ENCODE assay signal across 8 mouse cellular contexts in genomic region chr4:130662979-130663725, GRCm38 (mm10). TPM values are rescaled to one million over a fixed set of nuclear protein-coding genes. Genes with fewer than 3 reads are reported as not detected.
DNase-seq lines count a peak whose midpoint lies in the region; ATAC-seq and TF ChIP-seq lines count a peak whose summit lies in the region.

Gene Pum1, plus strand, starts transcription at chr4:130663321.

- peaks cover 2% of the 10 kb centered on the region; the same call in 1 of the 2 replicates for H3K4me1 ChIP-seq in cortical plate, adult 2 months (ENCODE audit: control insufficient read depth, insufficient read depth, low read length)

- TF ChIP-seq CTCF in cortical plate, adult 2 months (IDR thresholded peaks at IDR 0.05; ENCODE audit: extremely low read depth, insufficient read depth, low read length), result no peak

- TF ChIP-seq POLR2A in cortical plate, adult 2 months (IDR thresholded peaks at IDR 0.05; ENCODE audit: extremely low read depth, insufficient read depth, low read length), result peak; percentile 62; the same call in 1 of the 2 replicates

- peak within 1 kb of the TSS; percentile 76 for H3K4me3 ChIP-seq in cortical plate, adult 2 months (ENCODE audit: insufficient read depth, low read length)

- peak within 1 kb of the TSS; percentile 87 for H3K27ac ChIP-seq in cortical plate, adult 2 months (ENCODE audit: insufficient read depth, low read length)

- DNase-seq in gastrocnemius, postnatal 10 days, result peak; percentile 90
- peak; percentile 97 for DNase-seq in induced T-regulatory cell, adult 2 months (ENCODE audit: low read depth)
- DNase-seq in left cerebral cortex, adult 9 months (ENCODE audit: low spot score in 2 of 2), result peak; percentile 74 to 83
- peak; percentile 89 for DNase-seq in right cerebral cortex, postnatal 14 days
- DNase-seq in urinary bladder, postnatal 36 days (ENCODE audit: low spot score in 2 of 2), result peak; percentile 69 to 85

- ATAC-seq in activated CD4-positive, CD25-positive, alpha-beta regulatory T cell, adult 4 months, result peak; percentile 85
- peak; percentile 81 for ATAC-seq in megakaryocyte progenitor cell, adult 5-6 weeks (replicated peaks; ENCODE audit: poor library complexity)

RNA-seq across cellular contexts. Expression of gene Pum1, which starts in this region (rescaled TPM):
- polyA plus RNA-seq in activated CD4-positive, CD25-positive, alpha-beta regulatory T cell, adult 4 months (2017; shearing (Covaris generic)), result 10 to 100 TPM; 59.1 to 64.8 TPM
- 58.1 and 59.2 TPM in 2 replicates for polyA plus RNA-seq in cortical plate, adult 2 months (2012; rRNA removed)
- 10 to 100 TPM; 41.8 to 54.3 TPM for total RNA-seq in gastrocnemius, postnatal 10 days (2021)
- total RNA-seq in megakaryocyte progenitor cell, adult 5-6 weeks (2015), result 60.2 and 61.5 TPM in 2 replicates
- 38.1 and 51.2 TPM in 2 replicates for total RNA-seq in megakaryocyte progenitor cell, adult 5-6 weeks (2017)

Comparison
In these comparisons a context has a peak if more than half of its experiments do, and no peak if none do; other contexts are left out.
1. Peak in every context shown above with its lines: DNase-seq, ATAC-seq, H3K4me3 ChIP-seq and H3K27ac ChIP-seq.